Comparison of ENCODE assay signal across 10 mouse cellular contexts in the genomic region with DNA sequence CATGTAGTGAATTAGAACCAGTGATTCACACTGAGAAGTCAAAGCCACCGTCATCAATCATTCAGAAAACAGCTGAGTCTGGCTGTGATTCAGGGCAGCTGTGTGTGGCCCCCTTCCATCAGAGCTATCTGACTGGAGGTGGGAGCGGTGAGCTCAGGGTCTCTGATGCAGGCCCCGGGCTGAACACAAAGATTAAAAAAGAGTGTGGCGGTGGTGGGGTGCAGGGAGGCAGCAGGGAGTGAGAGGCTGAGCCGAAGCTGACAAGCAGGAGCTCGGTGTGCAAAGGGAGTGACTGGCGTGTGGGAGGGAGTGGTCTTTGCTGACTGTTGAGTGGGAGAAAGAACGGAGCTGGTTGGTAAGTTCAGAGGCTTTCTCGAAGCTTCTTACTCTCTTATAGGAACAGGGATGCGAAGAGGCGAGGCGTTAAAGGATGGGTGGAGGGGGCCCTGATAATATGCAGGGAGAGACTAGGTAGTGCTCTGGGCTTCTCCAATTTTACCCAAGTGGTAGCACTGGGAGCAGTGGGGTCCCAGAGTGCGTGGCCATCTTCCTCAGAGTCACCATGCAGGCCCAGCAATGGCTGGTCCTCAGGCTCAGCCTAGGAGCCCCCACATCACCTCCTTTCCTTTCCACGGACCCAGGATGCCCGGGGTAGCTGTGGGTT.
A peak's percentile ranks its signal among the peaks of the same experiment; 100 is the strongest.
DNase-seq lines count a peak whose midpoint lies in the region; ATAC-seq lines count a peak whose summit lies in the region.
"Had no signal": no experiment of that assay in that cellular context is flagged by ENCODE, and none has a peak within 500 bp of the region (broad histone marks: within the 10 kb centered on the region; RNA-seq: fewer than 3 reads in every experiment).

No protein-coding gene starts in this region.

- H3K9me3 ChIP-seq in embryonic facial prominence, embryonic 11.5 days (replicated peaks; ENCODE audit: control insufficient read depth, low read length): no peaks in the 10 kb centered on the region
- H3K9me3 ChIP-seq in neural tube, embryonic 11.5 days (ENCODE audit: control insufficient read depth, low read length): no peaks in the 10 kb centered on the region

- H3K27me3 ChIP-seq in embryonic facial prominence, embryonic 11.5 days (ENCODE audit: control insufficient read depth, insufficient read depth, low read length): no peaks in the 10 kb centered on the region
- no peaks in the 10 kb centered on the region for H3K27me3 ChIP-seq in neural tube, embryonic 11.5 days (ENCODE audit: control insufficient read depth, insufficient read depth, low read length)

- no peak for ATAC-seq in embryonic facial prominence, embryonic 11.5 days (replicated peaks; ENCODE audit: insufficient number of reproducible peaks, low FRiP score, low TSS enrichment, low read depth)
- no peak for ATAC-seq in neural tube, embryonic 11.5 days (ENCODE audit: insufficient read depth, low FRiP score, low TSS enrichment)
- no peak for ATAC-seq in inflammation-experienced regulatory T-cells, adult 6 months

- no peak overlapping the region for H3K4me3 ChIP-seq in embryonic facial prominence, embryonic 11.5 days (ENCODE audit: low read depth, low read length)
- no peak overlapping the region for H3K4me3 ChIP-seq in neural tube, embryonic 11.5 days (ENCODE audit: low read depth, low read length)
- H3K4me3 ChIP-seq: megakaryocyte, embryonic 14.5 days had no signal

- no peaks in the 10 kb centered on the region for H3K36me3 ChIP-seq in embryonic facial prominence, embryonic 11.5 days (replicated peaks; ENCODE audit: control insufficient read depth, insufficient read depth, low read depth, low read length)
- no peaks in the 10 kb centered on the region for H3K36me3 ChIP-seq in neural tube, embryonic 11.5 days (ENCODE audit: control insufficient read depth, insufficient read depth, low read length)

- H3K4me2 ChIP-seq in embryonic facial prominence, embryonic 11.5 days (ENCODE audit: low read depth, low read length): no peak overlapping the region
- no peak overlapping the region for H3K4me2 ChIP-seq in neural tube, embryonic 11.5 days (ENCODE audit: low read depth)

- WGBS in embryonic facial prominence, embryonic 11.5 days: 47% methylated on average over 15 of the region's 15 CpGs
- WGBS in neural tube, embryonic 11.5 days: 44% methylated on average over 15 of the region's 15 CpGs

- no peak overlapping the region for H3K27ac ChIP-seq in embryonic facial prominence, embryonic 11.5 days (replicated peaks; ENCODE audit: low read depth, low read length)
- no peak overlapping the region for H3K27ac ChIP-seq in neural tube, embryonic 11.5 days (ENCODE audit: low read depth, low read length)

- peak; percentile 23 to 48 for DNase-seq in kidney, postnatal 4 days
- DNase-seq in kidney, postnatal 10 days: no peak
- DNase-seq in brain, adult 2 months (ENCODE audit: low read depth, low spot score): peak; percentile 85
- DNase-seq in embryonic facial prominence, embryonic 11.5 days (ENCODE audit: low spot score): peak; percentile 12
- peak; percentile 48 for DNase-seq in neural tube, embryonic 11.5 days (ENCODE audit: low spot score)
- DNase-seq in ovary, postnatal 36 days (ENCODE audit: low spot score): no peak
- DNase-seq: cerebellum, adult 11 months; thymus, postnatal 4 days had no signal

- H3K4me1 ChIP-seq in embryonic facial prominence, embryonic 11.5 days (ENCODE audit: control insufficient read depth, insufficient read depth, low read length): no peaks in the 10 kb centered on the region; the same call in 1 of the 2 replicates
- peaks cover 14% of the 10 kb centered on the region; the same call in 1 of the 2 replicates for H3K4me1 ChIP-seq in neural tube, embryonic 11.5 days (ENCODE audit: control insufficient read depth, insufficient read depth, low read length)

- no peak overlapping the region for H3K9ac ChIP-seq in embryonic facial prominence, embryonic 11.5 days (replicated peaks; ENCODE audit: low read length)
- no peak overlapping the region for H3K9ac ChIP-seq in neural tube, embryonic 11.5 days (ENCODE audit: low read length)

Comparison
In these comparisons a context has a peak if more than half of its experiments do, and no peak if none do; other contexts are left out.
1. DNase-seq: peak in kidney, postnatal 4 days (2 of 2), brain, adult 2 months (single experiment), embryonic facial prominence, embryonic 11.5 days (single experiment) and neural tube, embryonic 11.5 days (single experiment); none in kidney, postnatal 10 days (single experiment) and ovary, postnatal 36 days (single experiment).